Comparison of ENCODE assay signal across 14 mouse cellular contexts in the genomic region with DNA sequence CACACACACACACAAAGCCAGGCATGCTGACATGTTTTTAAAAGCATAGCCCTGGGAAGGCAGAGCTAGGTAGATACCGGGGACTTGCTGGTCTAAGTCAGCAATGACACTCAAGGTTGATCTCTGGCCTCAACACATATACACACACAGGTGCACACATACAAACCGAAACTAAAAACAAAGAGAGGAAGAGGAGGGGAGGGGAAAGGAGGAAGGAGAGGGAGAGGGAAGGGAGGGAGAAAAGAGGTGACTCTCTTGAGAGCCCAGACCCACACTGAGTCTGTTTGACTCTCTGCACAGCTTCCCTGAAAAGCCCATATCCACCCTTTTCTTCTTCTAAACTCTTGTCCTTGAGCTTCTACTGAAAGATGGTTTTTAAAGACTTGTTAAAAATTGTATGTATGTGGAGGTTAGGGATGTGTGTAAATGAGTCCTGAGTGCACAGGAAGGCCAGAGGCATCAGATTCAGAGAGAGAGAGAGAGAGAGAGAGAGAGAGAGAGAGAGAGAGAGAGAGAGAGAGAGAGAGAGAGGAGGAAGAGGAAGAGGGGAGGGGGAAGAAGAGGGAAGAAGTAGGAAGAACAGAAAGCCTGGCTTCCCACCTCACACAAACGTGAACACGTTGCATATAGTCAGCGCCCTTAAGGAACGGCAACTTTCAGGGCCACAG. TPM values are rescaled to one million over a fixed set of nuclear protein-coding genes. Genes with fewer than 3 reads are reported as not detected.
DNase-seq lines count a peak whose midpoint lies in the region; ATAC-seq and TF ChIP-seq lines count a peak whose summit lies in the region.
"Had no signal": no experiment of that assay in that cellular context is flagged by ENCODE, and none has a peak within 500 bp of the region (broad histone marks: within the 10 kb centered on the region; RNA-seq: fewer than 3 reads in every experiment).

No protein-coding gene starts in this region.

- H3K4me1 ChIP-seq in lung, embryonic 15.5 days = peaks cover 26% of the 10 kb centered on the region
- no peaks in the 10 kb centered on the region for H3K4me1 ChIP-seq in cortical plate, adult 2 months (ENCODE audit: control insufficient read depth, insufficient read depth, low read length)
- peaks cover 2% of the 10 kb centered on the region; the same call in 1 of the 2 replicates for H3K4me1 ChIP-seq in midbrain, embryonic 13.5 days (replicated peaks)

- DNase-seq in gastrocnemius, adult 2 months = no peak
- no peak for DNase-seq in gastrocnemius, postnatal 4 days (ENCODE audit: low spot score in 2 of 2)
- no peak for DNase-seq in lung, postnatal 14 days
- DNase-seq in thymus, postnatal 0 days (ENCODE audit: low spot score) = peak; percentile 57
- DNase-seq in MN1 (ENCODE audit: low spot score) = no peak
- DNase-seq: cerebellum, adult 18-20 months; kidney, postnatal 4 days; midbrain, embryonic 14.5 days had no signal

- H3K4me3 ChIP-seq in gastrocnemius, adult 2 months = peak overlapping the region; percentile 39
- no peak overlapping the region for H3K4me3 ChIP-seq in lung, embryonic 15.5 days
- H3K4me3 ChIP-seq in cortical plate, adult 2 months (ENCODE audit: insufficient read depth, low read length) = no peak overlapping the region
- no peak overlapping the region for H3K4me3 ChIP-seq in midbrain, embryonic 13.5 days (replicated peaks)
- H3K4me3 ChIP-seq: embryonic facial prominence, embryonic 13.5 days; limb, embryonic 12.5 days had no signal

- TF ChIP-seq CTCF in gastrocnemius, adult 2 months (IDR thresholded peaks at IDR 0.05) = no peak
- no peak for TF ChIP-seq CTCF in cortical plate, adult 2 months (IDR thresholded peaks at IDR 0.05; ENCODE audit: extremely low read depth, insufficient read depth, low read length)

- no peak for ATAC-seq in lung, embryonic 15.5 days (ENCODE audit: borderline replicate concordance, extremely low read depth, low FRiP score, low TSS enrichment)
- no peak for ATAC-seq in midbrain, embryonic 13.5 days
- ATAC-seq: hindbrain, embryonic 16.5 days had no signal

- H3K27ac ChIP-seq in gastrocnemius, adult 2 months = peak overlapping the region; percentile 28
- peak overlapping the region; percentile 10; the same call in 1 of the 2 replicates for H3K27ac ChIP-seq in lung, embryonic 15.5 days
- H3K27ac ChIP-seq in cortical plate, adult 2 months (ENCODE audit: insufficient read depth, low read length) = peak overlapping the region; percentile 1; the same call in 1 of the 2 replicates
- no peak overlapping the region for H3K27ac ChIP-seq in midbrain, embryonic 13.5 days
- H3K27ac ChIP-seq: embryonic facial prominence, embryonic 13.5 days had no signal

- H3K4me2 ChIP-seq in lung, embryonic 15.5 days = no peak overlapping the region
- no peak overlapping the region for H3K4me2 ChIP-seq in midbrain, embryonic 13.5 days (replicated peaks)
- H3K4me2 ChIP-seq: embryonic facial prominence, embryonic 13.5 days; limb, embryonic 12.5 days had no signal

- intact Hi-C loops in gastrocnemius, adult 2 months (cut with DNase I) = no loop called here

- H3K9ac ChIP-seq in lung, embryonic 15.5 days = no peak overlapping the region
- H3K9ac ChIP-seq in midbrain, embryonic 13.5 days (replicated peaks) = no peak overlapping the region
- H3K9ac ChIP-seq: embryonic facial prominence, embryonic 13.5 days; limb, embryonic 12.5 days had no signal

- TF ChIP-seq POLR2A in cortical plate, adult 2 months (IDR thresholded peaks at IDR 0.05; ENCODE audit: extremely low read depth, insufficient read depth, low read length) = no peak

- H3K27me3 ChIP-seq in lung, embryonic 15.5 days = no peaks in the 10 kb centered on the region
- no peaks in the 10 kb centered on the region for H3K27me3 ChIP-seq in midbrain, embryonic 13.5 days
- H3K27me3 ChIP-seq: embryonic facial prominence, embryonic 13.5 days; limb, embryonic 12.5 days had no signal

- 53% methylated on average over 6 of the region's 6 CpGs for WGBS in lung, embryonic 15.5 days
- 88% methylated on average over 6 of the region's 6 CpGs for WGBS in midbrain, embryonic 13.5 days

- no peaks in the 10 kb centered on the region for H3K36me3 ChIP-seq in lung, embryonic 15.5 days
- H3K36me3 ChIP-seq in midbrain, embryonic 13.5 days = no peaks in the 10 kb centered on the region
- H3K36me3 ChIP-seq: embryonic facial prominence, embryonic 13.5 days; limb, embryonic 12.5 days had no signal

- H3K9me3 ChIP-seq in lung, embryonic 15.5 days = no peaks in the 10 kb centered on the region
- H3K9me3 ChIP-seq in midbrain, embryonic 13.5 days = no peaks in the 10 kb centered on the region
- H3K9me3 ChIP-seq: embryonic facial prominence, embryonic 13.5 days; limb, embryonic 12.5 days had no signal

RNA-seq across cellular contexts. Expression of a gene that starts 38.9 kb away (rescaled TPM):
- 1 to 10 TPM; 2.1 to 2.7 TPM for total RNA-seq in gastrocnemius, adult 2 months (2021)
- 10 to 100 TPM; 39.3 TPM for total RNA-seq in gastrocnemius, postnatal 4 days (2021)
- polyA plus RNA-seq in lung, embryonic 15.5 days (2015; fragmentation: Nextera tagmentation; extraction: Ambion mirVana) = 131 and 132 TPM in 2 replicates
- 23.7 and 26.3 TPM in 2 replicates for polyA plus RNA-seq in cortical plate, adult 2 months (2012; rRNA removed)
- 102 and 134 TPM in 2 replicates for polyA plus RNA-seq in thymus, postnatal 0 days (2015; fragmentation: Nextera tagmentation; extraction: Ambion mirVana)
- 46.6 and 47.1 TPM in 2 replicates for polyA plus RNA-seq in midbrain, embryonic 13.5 days (2015; fragmentation: Nextera tagmentation; extraction: Ambion mirVana)

RNA-seq across cellular contexts. Expression of a gene that starts 42.1 kb away (rescaled TPM):
- 1,000 to 10,000 TPM; 2,168 to 2,432 TPM for total RNA-seq in gastrocnemius, adult 2 months (2021)
- 1,000 to 10,000 TPM; 1,831 to 1,888 TPM for total RNA-seq in gastrocnemius, postnatal 4 days (2021)
- 1,860 and 1,896 TPM in 2 replicates for polyA plus RNA-seq in lung, embryonic 15.5 days (2015; fragmentation: Nextera tagmentation; extraction: Ambion mirVana)
- 5,395 and 6,156 TPM in 2 replicates for polyA plus RNA-seq in cortical plate, adult 2 months (2012; rRNA removed)
- polyA plus RNA-seq in thymus, postnatal 0 days (2015; fragmentation: Nextera tagmentation; extraction: Ambion mirVana) = 2,555 and 2,649 TPM in 2 replicates
- polyA plus RNA-seq in midbrain, embryonic 13.5 days (2015; fragmentation: Nextera tagmentation; extraction: Ambion mirVana) = 1,344 and 1,356 TPM in 2 replicates
